Mouse (Mus musculus) liver, embryonic 14.5 days (tissue): ENCODE measurements at regions not wholly inside any gene's neighbourhood (a gene's known extent, or its start where the extent isn't known, plus 50 kb on each side); places are given as distances from the start of the nearest gene placed in this dataset.

Experiments used
- ATAC-seq: fragments of 200-750 bp; cut with Nextera tagmentation; 2 replicates; pipeline ENCODE4 v1.8.0; 2017; ENCODE audit warnings: moderate number of reproducible peaks, mild to moderate bottlenecking, moderate library complexity; ENCODE audit not compliant: insufficient read depth
- DNase-seq, 3 experiments: peaks; one replicate each; pipeline ENCODE4 v3.0.0-alpha.2; 2012 to 2013; ENCODE audit warnings: low read depth in 3 of 3, low spot score in 3 of 3
- H3K27ac ChIP-seq: fragments of 300-500 bp; sonication (generic); 2 replicates; pipeline ENCODE4 v1.5.1; 2014; ENCODE audit warnings: moderate library complexity, mild to moderate bottlenecking, control low read depth, inconsistent platforms
- H3K27me3 ChIP-seq: fragments of 300-500 bp; sonication (generic); 2 replicates; pipeline ENCODE4 v1.6.1; 2014; ENCODE audit warnings: mild to moderate bottlenecking, low read length, moderate library complexity; ENCODE audit not compliant: control insufficient read depth, insufficient read depth
- H3K36me3 ChIP-seq: fragments of 300-500 bp; sonication (generic); replicated peaks from 2 replicates; pipeline ENCODE4 v1.6.1; 2014; ENCODE audit warnings: low read depth; ENCODE audit not compliant: control insufficient read depth, insufficient read depth
- H3K4me1 ChIP-seq, 2 experiments: fragments of 200-500 bp in 1 of 2; fragments of 300-500 bp in 1 of 2; sonication (generic) in 1 of 2; replicated peaks; 2 replicates each; pipeline ENCODE4 v1.6.1; 2012 to 2014; ENCODE audit warnings: antibody characterized with exemption in 1 of 2, inconsistent platforms in 1 of 2, low read length in 1 of 2; ENCODE audit not compliant: control insufficient read depth in 2 of 2, insufficient read depth in 2 of 2
- H3K4me2 ChIP-seq: fragments of 300-500 bp; sonication (generic); 2 replicates; pipeline ENCODE4 v1.6.1; 2014; ENCODE audit warnings: low read depth, mild to moderate bottlenecking, control low read depth, moderate library complexity
- H3K4me3 ChIP-seq, 2 experiments: fragments of 200-500 bp in 1 of 2; fragments of 300-500 bp in 1 of 2; sonication (generic) in 1 of 2; 2 replicates each; pipeline ENCODE4 v1.5.1; 2012 to 2014; ENCODE audit warnings: low read depth in 2 of 2, low read length in 2 of 2, mild to moderate bottlenecking in 2 of 2, control low read depth in 1 of 2, inconsistent platforms in 1 of 2, moderate library complexity in 1 of 2; ENCODE audit not compliant: insufficient read depth in 1 of 2
- H3K9ac ChIP-seq: fragments of 300-500 bp; sonication (generic); replicated peaks from 2 replicates; pipeline ENCODE4 v1.6.1; 2014; ENCODE audit warnings: mild to moderate bottlenecking, control low read depth, moderate library complexity
- H3K9me3 ChIP-seq: fragments of 300-500 bp; sonication (generic); 2 replicates; pipeline ENCODE4 v1.6.1; 2016; ENCODE audit warnings: low read length, mixed read lengths; ENCODE audit not compliant: control insufficient read depth
- CTCF ChIP-seq: IDR thresholded peaks from 2 replicates; pipeline ENCODE4 v1.5.1; 2016; ENCODE audit warnings: antibody characterized with exemption, low read depth, control low read depth
- EP300 ChIP-seq: IDR thresholded peaks from 2 replicates; pipeline ENCODE4 v1.6.1; 2016; ENCODE audit warnings: antibody characterized with exemption, low read depth
- WGBS: fragments of 180-500 bp; shearing (Covaris S2); extraction: QIAGEN DNeasy Blood & Tissue Kit; methylation state at CpG from one replicate; pipeline ENCODE4 v1.1.7; 2014; ENCODE audit not compliant: insufficient replicate concordance; 5-methylcytosine and 5-hydroxymethylcytosine counted together

DNA sequence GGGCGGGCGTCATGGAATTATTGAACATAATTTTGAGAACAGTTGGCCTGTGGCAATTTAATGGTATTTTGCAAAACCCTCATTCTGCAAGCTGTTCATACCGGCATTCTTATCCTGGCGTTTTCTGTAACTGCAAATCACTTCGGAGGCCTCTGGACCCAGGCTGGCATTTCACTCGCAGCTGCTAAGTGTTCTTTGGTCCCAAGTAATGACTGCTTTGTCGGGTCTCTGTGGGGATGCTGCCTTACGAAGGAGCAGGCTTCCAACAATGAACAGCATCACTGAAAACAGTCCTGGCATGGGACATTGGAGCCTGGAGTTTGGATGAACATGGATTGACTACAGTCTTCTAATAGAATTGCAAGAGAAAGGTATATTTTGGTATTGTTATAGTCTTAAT is 465.6 kb downstream of the Tmem132b start:
- H3K4me3 ChIP-seq: no peak overlapping the region
- WGBS: 48% methylated on average over 8 of the region's 8 CpGs
- DNase-seq: no peak
- H3K4me1 ChIP-seq: no peaks in the 10 kb centered on the region
- TF ChIP-seq CTCF (no peak), EP300 (no peak)
- no peak overlapping the region for H3K4me2 ChIP-seq
- no peaks in the 10 kb centered on the region for H3K27me3 ChIP-seq
- no peak for ATAC-seq
- H3K9me3 ChIP-seq: no peaks in the 10 kb centered on the region; the same call in 1 of the 2 replicates
- H3K9ac ChIP-seq: no peak overlapping the region
- no peak overlapping the region for H3K27ac ChIP-seq
- H3K36me3 ChIP-seq: no peaks in the 10 kb centered on the region

DNA sequence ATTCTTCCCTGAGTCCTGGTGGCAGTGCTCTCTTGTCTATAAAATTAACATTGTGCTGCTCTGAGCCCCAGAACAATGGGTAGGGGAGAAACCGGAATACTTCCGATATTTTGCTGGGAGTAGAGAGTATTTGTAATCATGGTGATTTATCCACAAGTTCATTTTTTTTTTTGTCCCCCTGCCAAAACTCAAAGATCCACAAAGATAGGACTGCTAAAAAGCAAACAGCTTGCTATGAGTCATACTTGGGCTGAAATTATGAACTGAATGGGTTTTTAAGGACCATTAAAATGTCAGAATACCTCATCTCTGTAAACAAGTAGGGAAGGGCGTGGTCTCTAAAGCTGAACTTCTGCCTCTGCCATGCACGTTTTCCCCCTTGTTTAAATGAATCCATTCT is 476.3 kb downstream of the Tmem132b start:
- no peak overlapping the region for H3K4me3 ChIP-seq
- ATAC-seq (no peak), DNase-seq (no peak)
- no peaks in the 10 kb centered on the region for H3K9me3 ChIP-seq
- no peak overlapping the region for H3K27ac ChIP-seq
- H3K27me3 ChIP-seq: no peaks in the 10 kb centered on the region
- no peak overlapping the region for H3K9ac ChIP-seq
- 51% methylated on average over 4 of the region's 4 CpGs for WGBS
- no peaks in the 10 kb centered on the region for H3K4me1 ChIP-seq
- no peaks in the 10 kb centered on the region for H3K36me3 ChIP-seq
- H3K4me2 ChIP-seq: no peak overlapping the region
- TF ChIP-seq CTCF (no peak), EP300 (no peak)

DNA sequence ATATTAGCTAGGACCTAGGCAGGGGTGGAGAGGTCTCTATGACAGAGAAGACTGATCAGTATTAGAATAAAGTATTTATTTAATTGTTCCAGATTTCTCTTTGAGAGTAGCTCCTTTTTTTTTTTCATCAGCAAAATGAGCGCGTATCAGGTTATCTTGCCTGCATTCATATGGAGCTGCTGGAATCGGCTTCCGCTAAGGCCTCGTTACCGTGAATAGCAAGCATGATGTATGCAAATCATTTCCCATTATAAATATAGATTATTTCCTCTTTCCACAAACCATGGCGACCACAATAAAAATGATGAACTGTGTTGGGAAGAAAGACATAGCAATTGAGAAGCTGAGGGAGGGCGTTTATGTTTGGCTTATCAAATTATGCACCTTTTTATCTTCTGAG is 476.7 kb downstream of the Tmem132b start:
- DNase-seq (no peak), ATAC-seq (no peak)
- H3K36me3 ChIP-seq: no peaks in the 10 kb centered on the region
- no peaks in the 10 kb centered on the region for H3K4me1 ChIP-seq
- TF ChIP-seq CTCF (no peak), EP300 (no peak)
- H3K9me3 ChIP-seq: no peaks in the 10 kb centered on the region
- H3K27ac ChIP-seq: no peak overlapping the region
- no peak overlapping the region for H3K9ac ChIP-seq
- WGBS: 74% methylated on average over 8 of the region's 8 CpGs
- H3K27me3 ChIP-seq: no peaks in the 10 kb centered on the region
- H3K4me3 ChIP-seq: no peak overlapping the region
- no peak overlapping the region for H3K4me2 ChIP-seq

DNA sequence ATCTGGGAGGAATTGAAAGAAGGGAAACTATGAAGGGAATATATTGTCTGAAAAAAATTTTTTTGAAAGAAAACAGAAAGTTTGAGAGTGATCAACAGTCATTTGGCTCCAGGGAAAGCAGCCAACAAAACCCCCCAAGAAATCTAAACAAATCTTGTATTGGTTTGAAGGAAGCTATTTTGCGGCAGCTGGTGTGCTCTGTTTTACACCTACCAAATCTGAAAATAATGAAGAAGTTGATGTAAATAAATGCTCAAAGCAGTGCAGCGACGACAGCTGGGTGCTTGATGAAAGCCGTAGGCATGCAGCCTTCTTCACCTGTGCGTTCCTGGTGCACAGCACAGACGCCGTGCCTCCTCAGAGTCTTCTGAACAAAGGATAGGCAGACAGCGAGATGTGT is 488.2 kb downstream of the Tmem132b start:
- TF ChIP-seq EP300: no peak
- TF ChIP-seq CTCF: no peak
- WGBS: 67% methylated on average over 8 of the region's 8 CpGs
- Histone ChIP-seq H3K4me1 (no peaks in the 10 kb centered on the region), H3K27ac (no peak overlapping the region), H3K9me3 (no peaks in the 10 kb centered on the region; the same call in 1 of the 2 replicates), H3K36me3 (no peaks in the 10 kb centered on the region), H3K27me3 (no peaks in the 10 kb centered on the region), H3K4me2 (no peak overlapping the region), H3K4me3 (no peak overlapping the region), H3K9ac (no peak overlapping the region)
- no peak for ATAC-seq
- no peak for DNase-seq

DNA sequence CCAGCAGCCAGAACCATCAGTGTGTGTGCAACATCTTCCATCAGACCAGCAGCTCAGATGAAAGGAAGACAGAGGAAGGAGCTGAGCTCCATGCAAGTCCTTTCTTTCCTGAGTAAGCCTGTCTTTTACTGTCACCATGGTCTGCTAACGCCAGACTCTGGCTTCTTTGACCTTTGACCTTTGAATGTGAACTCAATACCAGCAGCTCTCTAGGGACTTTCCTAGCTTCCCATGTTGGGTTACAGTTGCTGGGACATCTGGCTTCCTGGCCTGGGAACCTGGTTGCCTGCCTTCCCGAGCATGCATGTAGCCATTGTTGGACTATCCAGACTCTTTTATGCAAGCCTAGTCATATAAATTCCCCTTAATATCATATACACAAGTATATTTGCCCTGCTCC is 492.3 kb downstream of the Tmem132b start:
- Histone ChIP-seq H3K4me1 (no peaks in the 10 kb centered on the region), H3K9ac (no peak overlapping the region), H3K36me3 (no peaks in the 10 kb centered on the region), H3K4me2 (no peak overlapping the region), H3K27ac (no peak overlapping the region), H3K27me3 (no peaks in the 10 kb centered on the region), H3K9me3 (no peaks in the 10 kb centered on the region; the same call in none of the 2 replicates), H3K4me3 (no peak overlapping the region)
- TF ChIP-seq EP300 (no peak), CTCF (no peak)
- DNase-seq (no peak), ATAC-seq (no peak)
- 27% methylated on average over 2 of the region's 2 CpGs for WGBS

DNA sequence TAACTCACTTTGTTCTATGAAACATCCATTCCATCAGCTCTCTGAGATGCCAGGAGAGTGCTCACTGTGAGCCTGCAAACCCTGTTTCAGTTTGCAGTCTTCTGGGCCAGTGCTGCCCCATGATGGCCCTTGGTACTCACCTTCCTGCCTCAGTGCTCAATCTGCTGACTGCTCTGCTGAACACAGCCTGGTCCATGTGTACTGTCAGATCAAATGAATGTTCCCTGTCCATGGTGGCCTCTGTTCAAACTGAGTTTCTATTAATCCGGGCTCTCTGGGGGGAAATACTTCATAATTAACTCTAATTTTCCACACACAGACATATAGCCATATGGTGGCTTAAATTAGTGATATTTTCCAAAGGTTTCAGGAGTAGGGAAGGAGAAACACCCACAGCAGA is 503.3 kb downstream of the Tmem132b start:
- no peak for TF ChIP-seq EP300
- no peak for TF ChIP-seq CTCF
- Histone ChIP-seq H3K9ac (no peak overlapping the region), H3K27ac (no peak overlapping the region), H3K4me2 (no peak overlapping the region), H3K4me3 (no peak overlapping the region), H3K4me1 (no peaks in the 10 kb centered on the region), H3K9me3 (no peaks in the 10 kb centered on the region), H3K36me3 (no peaks in the 10 kb centered on the region), H3K27me3 (no peaks in the 10 kb centered on the region)
- 48% methylated on average over 1 of the region's 1 CpGs for WGBS
- ATAC-seq (no peak), DNase-seq (no peak)
